Mouse (Mus musculus) testis, postnatal 14 days (tissue): ENCODE data around the gene Calr.
"Not testable (repeated sequence)": the region's sequence is repeated elsewhere in the genome, so short reads cannot be mapped to it uniquely, and the experiment has no call there.

ENCODE experiments used
- DNase-seq: peaks from one replicate; pipeline ENCODE4 v3.0.0; 2021; ENCODE audit warnings: low spot score

The Calr gene

DNA sequence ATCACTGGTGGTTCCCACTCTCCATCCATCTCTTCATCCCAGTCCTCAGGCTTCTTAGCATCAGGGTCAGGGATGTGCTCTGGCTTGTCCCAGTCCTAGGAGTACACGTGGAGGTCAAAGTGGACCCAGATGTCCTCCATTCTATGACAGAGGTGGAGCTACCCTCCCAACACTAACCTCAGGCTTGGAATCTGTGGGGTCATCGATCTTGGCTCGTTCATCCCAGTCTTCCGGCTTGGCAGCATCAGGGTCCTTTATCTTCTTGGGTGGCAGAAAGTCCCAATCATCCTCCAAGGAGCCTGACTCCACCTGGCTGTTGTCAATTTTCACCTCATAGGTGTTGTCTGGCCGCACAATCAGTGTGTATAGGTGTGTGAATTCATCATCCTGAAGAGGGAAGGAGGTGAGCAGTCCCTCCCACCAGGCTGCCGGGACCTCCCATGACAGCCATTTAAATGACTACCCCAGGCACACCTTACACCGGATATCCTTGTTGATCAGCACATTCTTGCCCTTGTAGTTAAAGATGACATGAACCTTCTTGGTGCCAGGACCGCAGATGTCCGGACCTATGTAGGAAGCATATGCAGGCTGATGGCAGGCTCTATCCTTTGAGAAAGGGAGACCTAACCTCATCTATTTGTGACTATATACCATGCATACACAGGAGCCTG, 2.2 kb downstream of the Calr start:
- no peak for DNase-seq

DNA sequence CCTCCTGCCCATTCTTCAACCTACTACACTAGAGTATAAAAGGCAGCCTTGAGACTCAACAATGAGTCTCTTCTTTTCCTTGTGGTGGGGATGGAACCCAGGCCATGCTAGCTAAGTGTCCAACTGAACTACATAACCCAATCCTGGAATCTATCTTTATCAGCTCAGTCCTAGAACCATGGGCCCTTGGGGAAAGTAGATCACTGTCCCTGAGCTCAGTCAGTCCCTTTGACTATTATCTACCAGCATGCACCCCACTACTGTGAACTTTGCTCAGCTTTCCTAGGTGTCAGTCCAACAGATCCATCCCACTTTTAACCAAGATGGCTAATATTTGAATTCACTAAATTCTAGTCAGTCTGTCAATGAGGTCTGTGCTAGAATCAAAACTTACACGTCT, 5.2 kb downstream of the Calr start:
- DNase-seq, result no peak

DNA sequence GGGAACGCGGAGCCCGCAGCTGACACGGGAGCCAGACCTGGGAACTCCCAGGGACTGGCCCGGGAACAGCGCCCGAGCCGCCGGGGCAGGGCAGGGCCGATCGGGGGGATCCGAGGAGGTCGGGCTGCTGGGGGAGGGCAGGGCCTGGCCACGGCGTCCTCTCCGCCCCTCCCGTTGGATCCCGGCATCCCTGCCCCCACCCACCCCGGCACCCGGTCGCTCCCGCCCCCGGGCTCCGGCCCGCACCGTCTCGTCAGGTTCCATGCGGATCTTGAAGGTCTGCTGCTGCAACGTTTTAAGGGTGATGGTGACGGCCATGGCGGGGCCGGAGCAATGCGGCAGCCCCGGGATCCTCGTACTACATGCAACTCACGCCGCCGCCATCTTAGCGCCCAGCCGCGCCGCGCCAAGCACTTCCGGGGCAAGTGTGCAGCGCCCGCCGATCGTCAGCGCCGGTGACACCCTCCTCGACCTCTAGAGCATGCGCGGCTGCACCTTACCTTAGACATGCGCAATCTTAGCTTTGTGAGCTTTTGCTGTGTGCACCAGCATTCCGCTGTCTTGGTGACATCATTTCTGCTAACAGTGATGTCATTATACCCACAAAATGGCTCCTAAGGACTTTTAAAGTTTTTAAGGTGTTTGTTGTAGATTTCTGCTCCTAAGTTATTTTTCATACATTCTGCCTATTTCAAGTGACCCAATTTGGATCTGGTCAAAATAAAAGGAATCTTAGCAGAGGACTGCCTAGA, 6.3 kb downstream of the Calr start, which contains the start of gene Rad23a:
Gene Rad23a, minus strand, starts transcription at position 418 of the 752 bp plus-strand sequence.
- peak; percentile 89 for DNase-seq

DNA sequence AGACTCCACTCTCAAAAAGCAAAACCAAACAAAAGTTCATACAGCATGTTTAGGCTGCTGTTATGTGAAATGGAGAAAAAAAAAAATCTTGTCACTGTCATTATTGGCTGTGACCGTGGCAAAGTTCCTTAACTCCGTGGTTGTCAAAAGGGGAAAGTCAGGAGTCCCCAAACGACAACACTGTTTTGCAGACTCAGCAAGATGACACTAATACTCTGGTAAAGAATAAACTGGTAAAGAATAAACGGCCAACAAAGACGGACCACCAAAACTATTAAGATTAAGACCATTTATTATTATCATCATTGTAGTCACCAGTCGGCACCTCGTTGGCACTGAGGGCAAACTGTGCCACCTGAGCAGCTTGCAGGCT, 6.9 kb downstream of the Calr start:
- no peak for DNase-seq

DNA sequence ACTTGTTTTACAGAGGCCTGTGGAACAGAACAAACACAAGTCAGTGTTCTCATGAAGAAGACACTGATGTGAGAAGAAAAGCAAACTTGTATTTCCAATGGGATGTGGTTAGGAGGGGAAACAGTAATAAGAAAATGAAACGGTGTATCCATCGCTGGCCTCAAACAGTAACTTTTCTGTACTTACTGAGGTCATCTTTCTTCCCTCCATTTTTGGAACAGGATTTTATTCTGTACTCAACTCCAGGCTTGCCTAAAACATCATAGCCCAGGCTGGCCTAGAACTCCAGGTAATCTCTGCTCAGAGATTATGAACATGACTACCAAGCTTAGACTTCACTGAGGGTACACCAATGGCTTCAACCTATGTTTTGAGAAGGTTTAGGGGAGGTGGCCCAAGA, 7.3 kb downstream of the Calr start:
- no peak for DNase-seq

DNA sequence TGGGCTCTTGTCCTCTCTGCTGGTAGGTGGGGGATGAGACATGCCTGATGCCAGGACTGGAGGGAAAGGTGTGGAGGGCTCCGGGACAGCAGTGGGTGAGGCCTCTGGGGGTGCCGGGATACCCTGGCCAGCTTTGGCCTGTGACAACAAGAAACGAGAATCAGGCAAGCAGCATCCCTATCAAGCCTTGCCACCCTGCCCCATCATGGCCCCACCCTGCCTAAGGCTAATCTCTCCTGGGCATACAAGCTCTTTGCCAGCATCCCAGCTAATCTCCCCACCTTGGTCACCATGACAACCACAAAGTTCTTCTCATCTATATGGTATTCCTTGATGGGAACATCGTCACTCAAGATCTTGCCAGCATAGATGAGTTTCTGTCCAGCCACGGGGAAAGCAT, 8.2 kb downstream of the Calr start:
- no peak for DNase-seq

DNA sequence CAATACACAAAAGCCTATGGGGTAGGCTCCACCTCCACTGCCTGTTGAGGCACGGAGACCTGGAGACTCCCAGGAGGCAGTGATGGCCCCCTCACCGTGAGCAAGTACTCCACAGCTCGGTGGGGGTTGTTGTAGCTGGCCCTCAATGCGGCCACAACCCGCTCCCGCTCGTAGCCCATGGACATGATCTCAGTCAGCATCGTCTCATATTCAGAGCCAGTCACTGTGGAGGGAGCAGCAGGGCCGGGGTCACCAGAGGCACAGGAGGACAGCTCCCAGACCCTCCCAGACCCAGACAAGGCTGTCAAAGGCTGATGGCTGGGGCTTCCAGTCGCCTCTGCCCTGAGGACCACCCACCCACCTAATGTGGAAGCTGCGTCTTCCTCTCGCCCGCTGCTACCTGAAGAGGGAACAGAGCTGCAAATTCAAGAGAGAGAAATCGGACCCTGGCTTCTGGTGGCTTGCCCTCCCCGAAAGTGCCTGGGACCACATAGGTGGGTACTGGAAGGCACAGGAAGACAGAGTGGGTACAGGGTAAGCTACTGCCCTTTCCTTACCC, 8.7 kb downstream of the Calr start:
- DNase-seq, result no peak

DNA sequence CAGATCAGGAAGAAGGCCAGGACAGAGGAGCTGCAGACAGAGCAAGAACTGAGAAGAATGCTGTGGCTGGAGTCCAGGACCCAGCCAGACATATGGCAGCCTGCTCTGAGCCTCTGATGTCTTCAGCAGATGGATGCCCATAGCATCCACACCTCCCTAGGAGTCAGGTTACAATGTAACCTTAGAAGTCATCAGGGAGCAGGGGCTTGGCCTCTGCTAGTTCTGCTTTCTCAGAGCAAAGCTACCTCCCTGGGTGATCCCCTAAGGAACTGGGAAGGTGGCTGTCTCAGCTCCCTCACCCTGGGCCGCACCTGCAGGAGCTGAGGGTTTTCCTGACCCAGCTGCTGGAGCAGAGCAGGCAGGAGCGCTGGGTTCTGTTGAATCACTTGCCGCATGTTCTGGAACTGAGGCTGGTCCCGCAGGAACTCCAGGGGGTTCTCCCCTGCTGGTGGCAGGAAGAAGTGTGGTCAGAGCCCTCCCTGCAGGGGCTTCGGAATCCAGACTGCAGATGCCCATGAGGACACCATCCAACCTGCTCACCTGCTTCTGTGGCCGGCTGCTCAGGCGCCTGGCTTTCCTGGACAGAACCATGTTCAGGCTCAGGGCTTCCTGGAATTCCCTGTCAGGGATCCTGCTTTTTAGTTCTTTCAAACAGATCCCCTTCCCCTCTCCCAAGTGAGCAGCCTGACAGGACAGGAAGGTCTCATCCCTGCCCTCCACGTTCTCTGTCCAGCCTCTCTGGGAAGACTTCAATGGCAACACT, 9.4 kb downstream of the Calr start:
- DNase-seq, result peak; percentile 83

DNA sequence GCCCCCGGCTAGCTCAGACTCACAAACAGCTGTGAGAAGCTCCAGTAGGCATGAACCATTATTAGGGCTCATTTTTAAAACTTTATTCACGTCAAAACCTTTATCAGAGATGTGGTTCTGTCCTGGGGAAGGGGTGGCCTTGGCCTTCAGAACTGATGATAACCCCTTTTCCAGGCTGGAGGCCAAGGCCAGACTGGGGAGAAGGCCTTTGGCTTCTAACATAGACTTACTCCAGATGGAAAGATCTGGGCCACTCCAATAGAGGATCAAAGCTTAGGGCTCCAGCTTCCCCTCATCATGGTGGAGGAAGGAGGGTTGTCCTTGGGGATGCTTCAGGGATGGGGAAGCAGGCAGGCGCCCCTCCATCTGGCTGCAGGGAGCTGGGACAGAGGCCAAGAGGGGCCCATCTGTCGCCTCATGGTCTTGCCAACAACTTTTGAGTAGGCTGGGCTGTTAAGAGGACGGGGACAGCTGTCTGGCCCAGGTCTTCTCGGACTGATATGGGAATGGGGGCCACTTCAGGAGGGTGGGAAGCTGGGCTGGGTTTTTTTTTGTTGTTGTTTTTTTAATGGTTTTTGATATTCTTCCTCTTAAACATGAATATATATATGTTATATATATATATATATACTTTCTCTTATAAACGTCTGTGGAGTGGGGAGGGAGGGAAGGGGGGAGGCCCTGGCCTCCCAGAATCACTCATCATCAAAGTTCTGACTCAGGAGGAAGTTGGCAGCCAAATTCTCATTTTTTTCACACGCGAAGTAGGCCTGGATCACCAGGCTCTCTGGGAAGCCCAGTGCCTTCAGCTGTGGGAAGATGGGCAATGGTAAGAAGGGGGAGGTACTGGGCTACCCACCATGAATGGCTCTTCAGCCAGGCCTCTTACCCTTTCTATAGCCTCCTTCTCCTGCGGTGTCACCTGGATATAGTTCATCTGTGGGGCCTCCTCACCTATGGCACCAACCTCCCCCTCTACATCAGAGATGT, 11.6 kb downstream of the Calr start:
- no peak for DNase-seq

DNA sequence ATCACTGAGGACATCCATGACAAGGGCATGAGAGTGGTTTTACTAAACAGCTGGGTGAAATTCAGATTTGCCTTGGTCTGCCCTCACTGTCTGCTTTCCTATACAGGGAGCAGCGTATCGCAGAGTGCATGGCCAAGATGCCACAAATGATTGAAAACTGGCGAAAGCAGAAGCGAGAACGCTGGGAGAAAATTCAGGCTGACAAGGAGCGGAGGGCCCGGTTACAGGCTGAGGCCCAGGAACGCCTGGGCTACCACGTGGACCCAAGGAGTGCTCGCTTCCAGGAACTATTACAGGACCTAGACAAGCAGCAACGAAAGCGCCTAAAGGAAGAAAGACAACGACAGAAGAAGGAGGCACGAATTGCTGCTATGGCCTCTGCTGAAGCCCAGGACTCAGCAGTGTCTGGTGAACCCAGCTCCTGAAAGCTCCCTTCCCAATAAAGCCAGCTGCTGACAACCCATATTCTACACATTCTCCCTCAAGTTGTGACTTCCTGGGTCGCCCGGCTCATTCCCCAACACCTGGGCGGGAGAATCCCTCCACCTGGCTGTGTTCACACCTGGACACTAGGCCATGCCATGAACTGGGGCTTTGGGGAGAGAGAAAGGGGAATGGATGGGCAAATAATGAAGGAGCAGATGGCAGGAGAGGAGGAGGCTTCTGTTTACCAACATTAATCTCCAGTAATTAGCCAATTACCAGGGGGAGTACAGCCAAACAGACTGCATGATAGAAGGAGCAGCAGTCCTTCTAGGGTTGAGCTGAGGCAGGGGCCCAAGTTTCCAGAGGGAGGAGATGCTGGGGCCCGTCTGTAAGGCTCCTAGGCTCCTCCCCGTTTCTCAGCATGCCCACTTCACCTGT, 12.5 kb downstream of the Calr start:
- DNase-seq, result no peak

DNA sequence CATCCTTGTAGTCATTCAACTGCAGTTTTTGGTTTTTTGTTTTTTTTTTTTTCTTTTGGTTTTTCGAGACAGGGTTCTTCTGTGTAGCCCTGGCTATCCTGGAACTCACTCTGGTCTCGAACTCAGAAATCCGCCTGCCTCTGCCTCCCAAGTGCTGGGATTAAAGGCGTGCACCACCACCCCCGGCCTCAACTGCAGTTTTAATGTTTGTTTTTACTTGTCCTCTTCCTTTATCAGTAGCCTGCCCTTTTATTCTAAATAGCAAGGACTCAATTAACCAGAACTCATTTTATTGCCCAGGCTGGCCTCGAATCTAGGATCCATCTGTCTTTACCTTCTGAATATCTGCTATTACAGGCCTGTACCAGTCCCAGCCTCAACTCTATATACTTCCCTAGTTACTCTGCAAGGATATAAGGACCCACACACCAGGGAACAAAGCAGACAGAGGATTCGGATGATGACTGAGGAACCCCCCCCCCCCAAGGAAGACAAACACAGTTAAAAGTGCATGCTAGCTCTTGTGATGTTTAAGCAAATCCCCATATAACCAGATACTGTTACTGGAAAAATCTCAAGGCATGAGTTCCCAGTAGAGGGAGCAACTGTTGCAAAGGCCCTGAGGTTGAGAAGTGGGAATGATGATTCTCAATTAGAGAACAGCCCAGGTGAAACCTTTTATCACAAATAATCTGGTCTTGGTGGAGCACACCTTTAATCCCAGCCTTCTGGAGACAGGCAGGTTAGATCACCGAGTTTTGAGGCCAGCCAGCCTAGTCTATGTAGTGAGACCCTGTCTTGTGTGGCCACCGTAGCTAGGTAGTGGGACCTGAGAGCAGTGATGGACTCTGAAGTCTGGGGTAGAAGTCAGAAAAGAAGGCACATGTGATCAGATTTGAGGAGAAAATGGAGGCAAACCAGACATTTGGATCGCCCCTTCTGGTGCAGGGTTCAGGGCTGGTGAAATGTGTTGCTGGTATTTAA, 13.7 kb downstream of the Calr start:
- DNase-seq, result no peak

DNA sequence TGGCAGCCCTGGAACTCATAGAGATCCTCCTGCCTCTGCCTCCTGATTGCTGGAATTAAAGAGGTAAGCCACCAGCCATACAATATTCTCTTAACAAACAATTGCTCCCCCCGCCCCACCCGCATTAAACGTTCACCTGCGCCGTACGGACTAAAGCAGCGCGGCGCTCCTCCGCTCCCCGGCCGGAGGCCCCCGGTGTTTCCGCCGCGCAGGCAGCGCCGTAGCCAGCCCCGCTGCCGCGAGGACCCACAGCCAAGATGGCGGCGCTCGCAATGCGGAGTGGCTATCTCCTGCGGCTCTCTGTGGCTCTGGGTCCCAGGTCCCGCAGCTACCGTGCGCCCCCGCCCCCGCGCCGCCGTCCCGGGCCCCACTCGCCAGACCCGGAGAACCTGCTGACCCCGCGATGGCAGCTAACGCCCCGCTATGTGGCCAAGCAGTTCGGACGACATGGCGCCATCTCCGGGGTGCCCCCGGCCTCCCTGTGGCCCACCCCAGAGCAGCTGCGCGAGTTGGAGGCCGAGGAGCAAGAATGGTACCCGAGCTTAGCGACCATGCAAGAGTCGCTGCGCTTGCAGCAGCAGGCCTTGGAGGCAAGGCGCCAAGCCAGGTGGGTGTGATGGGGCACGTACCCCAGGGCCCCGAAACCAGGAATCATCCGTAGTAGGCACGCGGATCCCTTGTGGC, 14.6 kb downstream of the Calr start:
- peak; percentile 88 for DNase-seq

DNA sequence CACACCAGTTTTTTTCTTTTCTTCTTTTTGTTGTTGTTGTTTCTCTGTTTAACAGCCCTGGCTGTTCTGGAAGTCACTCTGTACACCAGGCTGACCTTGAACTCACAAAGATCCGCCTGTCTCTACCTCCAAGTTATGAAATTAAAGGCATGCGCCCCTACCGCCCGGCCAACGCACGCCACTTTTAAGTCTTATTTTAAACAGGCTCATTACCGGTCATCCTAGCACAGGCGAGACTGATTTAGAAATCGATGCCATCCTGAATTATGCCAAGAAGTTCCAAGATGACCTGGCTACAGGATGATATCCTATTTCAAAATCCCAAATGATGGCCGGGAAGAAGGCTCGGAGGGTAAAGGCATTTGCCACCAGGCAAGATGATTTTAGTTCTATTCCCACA, 15.2 kb downstream of the Calr start, which contains the start of gene Gadd45gip1:
Gene Gadd45gip1, plus strand, starts transcription at position 33 of the 400 bp plus-strand sequence.
- DNase-seq, result no peak

DNA sequence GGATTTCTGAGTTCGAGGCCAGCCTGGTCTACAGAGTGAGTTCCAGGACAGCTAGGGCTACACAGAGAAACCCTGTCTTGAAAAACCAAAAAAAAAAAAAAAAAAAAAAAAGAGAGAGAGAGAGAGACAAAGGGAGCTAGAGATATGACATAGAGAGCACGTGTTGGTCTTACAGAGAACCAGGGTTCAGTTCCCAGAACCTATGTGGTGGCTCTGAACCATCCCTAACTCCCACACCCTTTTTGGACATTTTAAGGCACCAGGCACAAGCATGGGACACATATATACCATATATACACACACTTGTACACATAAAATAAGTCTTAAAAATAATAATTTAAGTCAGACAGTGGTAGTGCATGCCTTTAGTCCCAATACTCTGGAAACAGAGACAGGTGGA, 20.2 kb downstream of the Calr start:
- not testable (repeated sequence) for DNase-seq

DNA sequence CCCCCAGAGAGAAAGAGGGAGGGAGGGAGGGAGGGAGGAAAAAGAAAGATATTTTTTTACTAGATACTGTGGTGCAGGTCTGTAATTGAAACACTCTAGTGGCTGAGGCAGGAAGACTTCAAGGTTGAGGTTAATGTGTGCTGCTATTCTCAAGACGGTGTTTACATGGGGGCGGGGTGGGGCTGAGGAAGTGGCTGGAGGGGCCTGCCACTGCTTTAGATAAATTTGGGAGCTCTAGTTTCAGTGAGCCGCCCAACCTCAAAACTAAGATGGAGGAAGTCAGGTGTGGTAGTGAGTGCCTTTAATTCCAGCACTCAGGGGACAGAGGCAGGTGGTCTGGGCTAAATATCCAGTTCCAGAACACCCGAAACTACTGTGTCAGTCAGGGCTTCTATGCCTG, 21.1 kb downstream of the Calr start:
- DNase-seq, result no peak

DNA sequence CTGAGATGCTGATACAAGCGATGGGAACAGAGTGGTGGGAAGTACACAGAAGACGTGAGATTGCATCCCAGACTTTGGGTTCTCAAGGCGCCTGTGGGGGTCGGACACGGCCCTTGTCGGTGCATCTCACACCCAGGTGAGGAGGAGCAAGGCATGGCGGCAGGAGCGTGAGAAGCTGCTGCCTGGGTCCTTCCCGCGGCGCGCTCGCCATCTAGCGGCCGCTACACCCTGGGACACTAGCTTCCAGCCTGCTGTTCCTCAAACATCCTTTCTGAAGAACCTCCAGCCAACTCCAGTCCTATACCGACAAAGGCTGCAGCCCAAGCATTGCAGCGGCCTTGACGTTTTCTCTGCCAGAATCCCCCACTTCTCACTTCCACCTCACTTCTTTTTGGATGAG, 23.1 kb downstream of the Calr start:
- no peak for DNase-seq

DNA sequence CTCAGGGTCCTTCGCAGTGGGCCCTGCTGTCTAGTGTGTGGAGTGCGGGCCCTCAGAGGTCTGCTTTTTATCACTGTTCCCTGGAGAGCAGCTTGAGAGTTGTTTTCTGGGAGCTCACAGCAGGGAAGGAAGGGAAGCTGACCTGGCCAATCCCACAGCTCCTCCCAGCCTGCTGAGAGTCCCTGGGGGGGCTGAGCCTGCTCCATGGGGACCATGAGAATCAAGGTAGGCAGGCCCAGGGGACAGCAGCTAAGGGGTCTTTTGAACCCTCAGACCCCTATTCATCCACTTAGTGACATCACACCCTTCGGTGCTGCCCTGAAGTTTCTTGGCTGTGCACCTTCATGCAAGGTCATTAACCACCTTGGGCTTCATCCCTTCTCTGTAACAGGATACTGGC, 24.0 kb downstream of the Calr start, which contains the start of gene Dand5:
Gene Dand5, minus strand, starts transcription at position 101 of the 400 bp plus-strand sequence.
- no peak for DNase-seq

DNA sequence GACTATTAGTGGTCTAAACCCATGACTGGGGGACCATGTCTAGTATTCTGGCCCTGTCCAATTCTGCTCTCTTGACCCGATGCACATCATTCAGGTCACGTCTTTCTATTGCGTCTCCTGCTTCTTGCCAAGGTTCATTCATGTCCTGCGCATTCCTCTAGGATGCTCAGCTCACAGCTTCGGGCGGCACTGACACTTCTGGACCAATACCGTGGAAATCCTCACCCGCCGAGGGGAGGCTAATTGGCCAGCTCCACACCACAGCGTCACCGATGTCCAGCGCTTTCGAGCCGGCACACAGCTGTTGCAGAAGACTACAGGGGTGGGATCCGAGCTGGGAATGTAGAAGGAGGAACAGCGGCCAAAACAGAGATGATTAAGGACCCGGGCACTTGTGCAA, 30.6 kb downstream of the Calr start:
- no peak for DNase-seq
